Mouse (Mus musculus): ENCODE data around the gene Mmp17. TPM values are rescaled to one million over a fixed set of nuclear protein-coding genes. Genes with fewer than 3 reads are reported as not detected.
A peak's percentile ranks its signal among the peaks of the same experiment; 100 is the strongest.

Gene Mmp17
- polyA plus RNA-seq (2012; rRNA removed): 3.4 and 3.5 TPM in 2 replicates

DNA sequence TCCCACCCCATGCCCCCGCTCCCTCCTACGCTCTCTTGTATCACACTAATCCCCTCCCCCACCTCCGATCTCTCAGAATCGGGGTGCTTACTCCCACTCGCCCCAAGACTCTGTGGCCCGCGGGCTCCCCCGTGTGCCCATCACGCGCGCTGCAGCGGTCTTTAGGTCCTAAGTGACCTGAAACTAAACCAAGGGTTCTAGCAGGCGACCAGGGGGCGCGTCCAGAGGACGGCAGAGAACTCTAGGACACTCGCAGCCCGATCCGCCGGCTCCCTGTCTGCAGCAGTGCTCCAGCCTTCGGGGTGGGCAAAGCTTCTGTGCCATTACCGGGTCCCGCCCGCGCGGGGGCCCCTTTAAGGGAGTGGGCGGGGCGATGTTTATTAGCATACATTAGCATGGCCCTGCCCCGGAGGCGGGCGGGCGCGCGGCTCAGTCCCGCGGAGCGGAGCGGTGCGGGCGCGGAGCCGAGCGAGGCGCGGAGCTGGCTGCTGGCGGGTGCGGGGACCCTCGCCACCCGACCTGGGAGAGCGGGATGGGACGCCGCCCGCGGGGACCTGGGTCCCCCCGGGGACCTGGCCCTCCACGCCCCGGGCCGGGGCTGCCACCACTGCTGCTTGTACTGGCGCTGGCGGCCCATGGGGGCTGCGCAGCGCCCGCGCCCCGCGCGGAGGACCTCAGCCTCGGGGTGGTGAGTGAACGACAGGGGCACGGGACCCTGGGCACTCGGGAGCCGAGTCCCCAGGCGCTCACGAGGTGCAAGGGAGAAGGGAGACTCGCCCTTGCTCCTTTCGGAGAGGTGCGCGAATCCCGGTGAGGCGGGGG lies at the start of gene Mmp17:
TSS of gene Mmp17 (plus strand) at position 409 of the 822 bp plus-strand sequence.
- peaks cover 25% of the 10 kb centered on the region for H3K4me1 ChIP-seq (replicated peaks; ENCODE audit: control insufficient read depth, insufficient read depth, low read length)
- H3K36me3 ChIP-seq (ENCODE audit: control insufficient read depth, insufficient read depth, low read length): no peaks in the 10 kb centered on the region
- TF ChIP-seq POLR2A (IDR thresholded peaks at IDR 0.05; ENCODE audit: control insufficient read depth, extremely low read depth, insufficient read depth, low read length, poor library complexity) (no peak), CTCF (IDR thresholded peaks at IDR 0.05; ENCODE audit: borderline replicate concordance, control insufficient read depth, extremely low read depth, insufficient read depth, low read length, poor library complexity) (peak; percentile 95)
- H3K27me3 ChIP-seq (ENCODE audit: control insufficient read depth, insufficient read depth, low read length): peaks cover 4% of the 10 kb centered on the region; the same call in 1 of the 2 replicates
- DNase-seq: peak; percentile 91
- WGBS: under 1% methylated on average over 80 of the region's 80 CpGs
- H3K4me3 ChIP-seq (ENCODE audit: control insufficient read depth, insufficient read depth, low read length): peak within 1 kb of the TSS; percentile 56
- H3K27ac ChIP-seq (ENCODE audit: control insufficient read depth, insufficient read depth, low read length): no peak within 1 kb of the TSS

DNA sequence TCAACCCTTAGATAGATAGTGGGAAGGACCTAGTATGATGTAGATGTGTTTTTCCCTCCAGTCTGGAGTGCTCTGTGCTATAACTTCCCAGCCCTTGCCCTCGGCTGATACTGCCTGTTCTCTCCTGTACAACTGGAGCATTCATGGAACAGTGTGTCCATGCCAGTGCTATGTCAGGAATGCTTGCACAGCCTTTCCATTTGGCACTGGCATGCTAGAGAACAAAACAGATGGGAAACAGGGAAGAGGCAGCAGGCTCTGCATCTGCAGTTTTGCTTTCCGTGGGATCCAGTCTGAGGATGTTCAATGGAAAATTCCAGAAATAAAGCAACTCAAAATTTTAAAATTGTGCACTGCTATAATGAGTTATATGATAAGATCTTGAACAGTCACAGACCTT lies 49.5 kb upstream of the Mmp17 start:
- Histone ChIP-seq H3K4me1 (replicated peaks; ENCODE audit: control insufficient read depth, insufficient read depth, low read length) (no peaks in the 10 kb centered on the region), H3K27me3 (ENCODE audit: control insufficient read depth, insufficient read depth, low read length) (no peaks in the 10 kb centered on the region), H3K4me3 (ENCODE audit: control insufficient read depth, insufficient read depth, low read length) (no peak overlapping the region), H3K36me3 (ENCODE audit: control insufficient read depth, insufficient read depth, low read length) (peaks cover 7% of the 10 kb centered on the region), H3K27ac (ENCODE audit: control insufficient read depth, insufficient read depth, low read length) (no peak overlapping the region)
- 95% methylated on average over 2 of the region's 2 CpGs for WGBS
- DNase-seq: no peak
- no peak for TF ChIP-seq CTCF (IDR thresholded peaks at IDR 0.05; ENCODE audit: borderline replicate concordance, control insufficient read depth, extremely low read depth, insufficient read depth, low read length, poor library complexity)
- no peak for TF ChIP-seq POLR2A (IDR thresholded peaks at IDR 0.05; ENCODE audit: control insufficient read depth, extremely low read depth, insufficient read depth, low read length, poor library complexity)

- TF ChIP-seq POLR2A (IDR thresholded peaks at IDR 0.05; ENCODE audit: control insufficient read depth, extremely low read depth, insufficient read depth, low read length, poor library complexity) (no peak), CTCF (IDR thresholded peaks at IDR 0.05; ENCODE audit: borderline replicate concordance, control insufficient read depth, extremely low read depth, insufficient read depth, low read length, poor library complexity) (no peak)
- Histone ChIP-seq H3K36me3 (ENCODE audit: control insufficient read depth, insufficient read depth, low read length) (peaks cover 6% of the 10 kb centered on the region), H3K27me3 (ENCODE audit: control insufficient read depth, insufficient read depth, low read length) (no peaks in the 10 kb centered on the region), H3K27ac (ENCODE audit: control insufficient read depth, insufficient read depth, low read length) (no peak overlapping the region), H3K4me3 (ENCODE audit: control insufficient read depth, insufficient read depth, low read length) (no peak overlapping the region), H3K4me1 (replicated peaks; ENCODE audit: control insufficient read depth, insufficient read depth, low read length) (no peaks in the 10 kb centered on the region)
- 99% methylated on average over 2 of the region's 2 CpGs for WGBS
- no peak for DNase-seq
These were observed 48.9 kb upstream of the Mmp17 start for GRCm38 (mm10) chr5:129535021-129535420.

- 97% methylated on average over 3 of the region's 3 CpGs for WGBS
- Histone ChIP-seq H3K4me1 (replicated peaks; ENCODE audit: control insufficient read depth, insufficient read depth, low read length) (no peaks in the 10 kb centered on the region), H3K36me3 (ENCODE audit: control insufficient read depth, insufficient read depth, low read length) (peaks cover 10% of the 10 kb centered on the region), H3K27ac (ENCODE audit: control insufficient read depth, insufficient read depth, low read length) (no peak overlapping the region), H3K4me3 (ENCODE audit: control insufficient read depth, insufficient read depth, low read length) (no peak overlapping the region), H3K27me3 (ENCODE audit: control insufficient read depth, insufficient read depth, low read length) (no peaks in the 10 kb centered on the region)
- DNase-seq: no peak
- TF ChIP-seq POLR2A (IDR thresholded peaks at IDR 0.05; ENCODE audit: control insufficient read depth, extremely low read depth, insufficient read depth, low read length, poor library complexity): no peak
These were observed 48.5 kb upstream of the Mmp17 start for GRCm38 (mm10) chr5:129535431-129535830.

DNA sequence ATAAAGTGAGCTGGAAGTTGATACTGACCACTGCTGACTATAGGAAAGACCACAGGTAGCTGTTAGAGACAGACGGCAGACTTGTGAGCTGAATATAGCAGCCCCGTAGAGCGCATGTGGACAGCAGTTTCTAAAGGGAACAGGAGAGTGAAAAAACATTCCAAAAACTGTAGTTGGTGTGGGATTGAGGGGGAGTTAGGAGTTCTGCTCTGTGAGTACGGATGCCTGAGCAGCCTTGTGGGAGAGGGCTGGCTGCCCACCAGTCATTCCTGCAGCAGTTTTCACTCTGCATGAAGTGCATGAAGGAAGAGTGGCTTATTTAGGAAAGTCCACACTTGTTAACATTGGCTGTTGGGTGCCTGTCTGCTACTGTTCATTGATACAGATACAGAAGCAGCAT lies 45.1 kb upstream of the Mmp17 start:
- H3K27ac ChIP-seq (ENCODE audit: control insufficient read depth, insufficient read depth, low read length): no peak overlapping the region
- no peak for DNase-seq
- no peak for TF ChIP-seq POLR2A (IDR thresholded peaks at IDR 0.05; ENCODE audit: control insufficient read depth, extremely low read depth, insufficient read depth, low read length, poor library complexity)
- TF ChIP-seq CTCF (IDR thresholded peaks at IDR 0.05; ENCODE audit: borderline replicate concordance, control insufficient read depth, extremely low read depth, insufficient read depth, low read length, poor library complexity): no peak
- no peaks in the 10 kb centered on the region for H3K27me3 ChIP-seq (ENCODE audit: control insufficient read depth, insufficient read depth, low read length)
- H3K4me1 ChIP-seq (replicated peaks; ENCODE audit: control insufficient read depth, insufficient read depth, low read length): no peaks in the 10 kb centered on the region
- peaks cover 40% of the 10 kb centered on the region for H3K36me3 ChIP-seq (ENCODE audit: control insufficient read depth, insufficient read depth, low read length)
- WGBS: 95% methylated on average over 4 of the region's 4 CpGs
- H3K4me3 ChIP-seq (ENCODE audit: control insufficient read depth, insufficient read depth, low read length): no peak overlapping the region

DNA sequence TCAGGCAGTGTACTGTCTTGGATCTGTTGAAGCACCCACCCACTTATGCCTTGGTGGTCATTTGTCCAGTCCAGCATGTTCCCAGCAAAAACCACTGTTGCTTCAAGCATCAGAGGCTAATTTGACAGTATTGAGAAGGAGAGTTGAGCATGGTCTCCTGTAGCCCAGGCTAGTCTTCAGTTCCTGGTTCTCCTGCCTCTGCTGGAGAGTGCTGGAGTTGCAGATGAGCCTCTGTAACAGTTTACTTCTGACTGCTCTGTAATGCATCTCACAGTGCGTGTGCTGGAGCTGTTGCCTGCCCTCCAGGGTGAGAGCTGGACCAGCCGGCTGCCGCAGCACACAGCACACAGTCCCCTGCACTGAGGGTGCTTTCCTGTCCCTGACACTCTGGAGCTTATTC lies 41.7 kb upstream of the Mmp17 start:
- H3K36me3 ChIP-seq (ENCODE audit: control insufficient read depth, insufficient read depth, low read length): peaks cover 59% of the 10 kb centered on the region
- DNase-seq: no peak
- no peaks in the 10 kb centered on the region for H3K4me1 ChIP-seq (replicated peaks; ENCODE audit: control insufficient read depth, insufficient read depth, low read length)
- WGBS: 94% methylated on average over 3 of the region's 3 CpGs
- no peak overlapping the region for H3K4me3 ChIP-seq (ENCODE audit: control insufficient read depth, insufficient read depth, low read length)
- no peak overlapping the region for H3K27ac ChIP-seq (ENCODE audit: control insufficient read depth, insufficient read depth, low read length)
- TF ChIP-seq POLR2A (IDR thresholded peaks at IDR 0.05; ENCODE audit: control insufficient read depth, extremely low read depth, insufficient read depth, low read length, poor library complexity) (no peak), CTCF (IDR thresholded peaks at IDR 0.05; ENCODE audit: borderline replicate concordance, control insufficient read depth, extremely low read depth, insufficient read depth, low read length, poor library complexity) (no peak)
- no peaks in the 10 kb centered on the region for H3K27me3 ChIP-seq (ENCODE audit: control insufficient read depth, insufficient read depth, low read length)
